Mouse (Mus musculus) C2C12 (cell line): ENCODE data around the gene Asmt. TPM values are rescaled to one million over a fixed set of nuclear protein-coding genes. Genes with fewer than 3 reads are reported as not detected.

Source experiments
- H3K27me3 ChIP-seq: one replicate; pipeline ENCODE4 v1.6.1; 2011; ENCODE audit not compliant: control insufficient read depth, insufficient read depth, insufficient read length
- H3K36me3 ChIP-seq: one replicate; pipeline ENCODE4 v1.6.1; 2011; ENCODE audit not compliant: control insufficient read depth, insufficient read depth
- H3K4me3 ChIP-seq: one replicate; pipeline ENCODE4 v1.5.1; 2011; ENCODE audit warnings: mild to moderate bottlenecking, control low read depth; ENCODE audit not compliant: poor library complexity, insufficient read depth, severe bottlenecking
- H3K79me2 ChIP-seq: one replicate; pipeline ENCODE4 v1.6.1; 2011; ENCODE audit not compliant: control insufficient read depth, insufficient read depth
- H3K79me3 ChIP-seq: one replicate; pipeline ENCODE4 v1.6.1; 2011; ENCODE audit warnings: low read depth, control low read depth
- H3ac ChIP-seq: one replicate; pipeline ENCODE3; 2011; ENCODE audit warnings: low read depth; ENCODE audit not compliant: control insufficient read depth, insufficient read length
- CEBPB ChIP-seq: IDR thresholded peaks from one replicate; pipeline ENCODE4 v1.6.1; 2011; ENCODE audit warnings: low read depth, mild to moderate bottlenecking, control low read depth, moderate library complexity
- CTCF ChIP-seq: IDR thresholded peaks from one replicate; pipeline ENCODE4 v1.5.1; 2011; ENCODE audit not compliant: control insufficient read depth, insufficient read depth, insufficient read length
- FOSL1 ChIP-seq: IDR thresholded peaks from one replicate; pipeline ENCODE4 v1.8.0; 2011; ENCODE audit warnings: mild to moderate bottlenecking, low read length; ENCODE audit not compliant: poor library complexity, insufficient read depth, severe bottlenecking
- MAX ChIP-seq: IDR thresholded peaks from one replicate; pipeline ENCODE4 v1.6.1; 2011; ENCODE audit warnings: mild to moderate bottlenecking, control low read depth
- MYOD1 ChIP-seq: IDR thresholded peaks from one replicate; pipeline ENCODE4 v1.6.1; 2011; ENCODE audit warnings: low read depth; ENCODE audit not compliant: control insufficient read depth, insufficient read length
- MYOG ChIP-seq: IDR thresholded peaks from one replicate; pipeline ENCODE4 v1.6.1; 2011; ENCODE audit not compliant: control insufficient read depth, insufficient read length; ENCODE audit errors: extremely low read depth
- USF1 ChIP-seq: IDR thresholded peaks from one replicate; pipeline ENCODE4 v1.6.1; 2011; ENCODE audit warnings: low read depth, mild to moderate bottlenecking, control low read depth, moderate library complexity
- polyA plus RNA-seq: library from polyadenylated mRNA; unstranded; fragments of >200 nt; fragmentation: generic; extraction: Trizol; gene quantifications from one replicate; pipeline ENCODE4 v1.2.1, GENCODE M21; 2012; ENCODE audit warnings: missing spikeins

The Asmt gene
- polyA plus RNA-seq, 1 experiment = not detected

GRCm38 (mm10) chrX:170676606-170677239 lies 4.3 kb downstream of the Asmt start:
- Histone ChIP-seq H3K36me3 (no peaks in the 10 kb centered on the region), H3K27me3 (no peaks in the 10 kb centered on the region), H3ac (no peak overlapping the region), H3K79me2 (no peaks in the 10 kb centered on the region), H3K4me3 (no peak overlapping the region), H3K79me3 (no peaks in the 10 kb centered on the region)
- TF ChIP-seq MAX (no peak), MYOG (no peak), USF1 (no peak), MYOD1 (no peak), FOSL1 (no peak), CTCF (no peak), CEBPB (no peak)

GRCm38 (mm10) chrX:170677266-170677665 lies 4.8 kb downstream of the Asmt start:
- no peaks in the 10 kb centered on the region for H3K79me3 ChIP-seq
- H3ac ChIP-seq = no peak overlapping the region
- no peaks in the 10 kb centered on the region for H3K79me2 ChIP-seq
- no peak overlapping the region for H3K4me3 ChIP-seq
- H3K27me3 ChIP-seq = no peaks in the 10 kb centered on the region
- TF ChIP-seq USF1 (no peak), CEBPB (no peak), CTCF (no peak), MYOG (no peak)
- H3K36me3 ChIP-seq = no peaks in the 10 kb centered on the region

GRCm38 (mm10) chrX:170677680-170678079 lies 5.2 kb downstream of the Asmt start:
- Histone ChIP-seq H3K79me2 (no peaks in the 10 kb centered on the region), H3K27me3 (no peaks in the 10 kb centered on the region)
- TF ChIP-seq CTCF (no peak), MYOD1 (no peak), MAX (no peak), MYOG (no peak), CEBPB (no peak)

More at GRCm38 (mm10) chrX:170677680-170678079, 5.2 kb downstream of the Asmt start:
- H3K36me3 ChIP-seq = no peaks in the 10 kb centered on the region
- H3K4me3 ChIP-seq = no peak overlapping the region
- no peaks in the 10 kb centered on the region for H3K79me3 ChIP-seq
- no peak overlapping the region for H3ac ChIP-seq
